ENCODE assay signal across 8 mouse cellular contexts in the genomic region with DNA sequence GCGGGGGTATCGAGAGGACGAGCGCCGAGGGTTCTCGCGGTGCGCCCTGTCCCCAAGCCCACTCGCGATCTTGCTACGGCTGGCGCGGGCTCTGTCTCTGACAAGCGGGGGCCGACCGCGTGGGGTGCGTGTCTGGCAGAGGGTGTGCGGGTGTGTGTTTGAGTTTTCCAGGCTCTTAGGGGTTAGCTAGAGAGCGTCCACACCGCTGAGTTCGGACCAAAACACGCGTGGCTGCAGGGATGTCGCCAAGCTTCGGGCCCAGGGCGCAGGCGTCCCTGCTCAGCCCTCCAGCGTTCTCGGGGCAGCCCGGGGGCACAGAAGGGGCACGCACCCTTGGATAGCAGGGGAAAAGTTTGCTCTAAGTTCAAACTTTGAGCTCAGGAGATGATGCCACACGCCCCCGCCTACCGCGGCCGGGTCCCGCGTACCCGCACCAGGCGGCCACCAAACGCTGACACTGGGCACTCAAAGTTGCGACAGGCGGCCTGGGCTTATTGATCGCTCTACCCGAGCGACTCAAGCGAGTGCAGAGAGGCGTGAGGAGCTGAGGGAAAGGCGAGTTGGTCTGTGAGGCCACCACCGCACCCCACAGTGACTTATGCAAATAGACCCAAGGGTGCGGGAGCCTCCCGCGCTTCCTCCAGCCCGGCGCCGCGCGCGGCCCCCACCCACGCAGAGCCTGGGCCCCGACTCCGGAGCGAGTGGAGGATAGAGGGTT. TPM values are rescaled to one million over a fixed set of nuclear protein-coding genes. Genes with fewer than 3 reads are reported as not detected.
DNase-seq lines count a peak whose midpoint lies in the region; ATAC-seq and TF ChIP-seq lines count a peak whose summit lies in the region.

No protein-coding gene starts in this region.

- no peaks in the 10 kb centered on the region for H3K36me3 ChIP-seq in hindbrain, embryonic 13.5 days
- H3K36me3 ChIP-seq in macrophage (ENCODE audit: inconsistent target), result no peaks in the 10 kb centered on the region

- WGBS in hindbrain, embryonic 13.5 days, result under 1% methylated on average over 64 of the region's 64 CpGs
- WGBS in macrophage (ENCODE audit: missing documents), result under 1% methylated on average over 56 of the region's 64 CpGs

- intact Hi-C loops in left cerebral cortex, adult 2 months (cut with DNase I), result loop anchor here (2.0 to 10.0 kb wide), 10 partner anchors 37 to 889 kb away; no protein-coding TSS in a partner anchor

- H3K27ac ChIP-seq in hindbrain, embryonic 13.5 days, result peak overlapping the region; percentile 100
- peak overlapping the region; percentile 99 for H3K27ac ChIP-seq in left cerebral cortex, adult 2 months
- peak overlapping the region; percentile 46 for H3K27ac ChIP-seq in macrophage

- H3K79me2 ChIP-seq in macrophage (ENCODE audit: inconsistent target), result peaks cover 15% of the 10 kb centered on the region

- H3K9ac ChIP-seq in hindbrain, embryonic 13.5 days, result peak overlapping the region; percentile 95

- peak overlapping the region; percentile 99 for H3K4me2 ChIP-seq in hindbrain, embryonic 13.5 days

- no peaks in the 10 kb centered on the region for H3K27me3 ChIP-seq in hindbrain, embryonic 13.5 days

- TF ChIP-seq CTCF in left cerebral cortex, adult 2 months (IDR thresholded peaks at IDR 0.05), result no peak

- ATAC-seq in hindbrain, embryonic 13.5 days (ENCODE audit: low FRiP score), result peak; percentile 52

- H3K4me3 ChIP-seq in hindbrain, embryonic 13.5 days, result peak overlapping the region; percentile 70
- peak overlapping the region; percentile 92 for H3K4me3 ChIP-seq in left cerebral cortex, adult 2 months
- H3K4me3 ChIP-seq in macrophage (ENCODE audit: inconsistent target), result peak overlapping the region; percentile 80

- peak; percentile 49 for DNase-seq in R1 (ENCODE audit: low read depth, low spot score)
- DNase-seq in cerebellum, postnatal 10 days, result peak; percentile 61 to 63
- DNase-seq in frontal cortex, postnatal 36 days (ENCODE audit: low spot score in 2 of 2), result peak; percentile 53 to 57
- DNase-seq in left cerebral cortex, adult 2 months (ENCODE audit: extremely low spot score in 1 of 2, low spot score in 2 of 2), result peak; percentile 49 to 60
- peak; percentile 75 for DNase-seq in retina, postnatal 1 day
- peak; percentile 74 for DNase-seq in thymus, postnatal 4 days

- H3K9me3 ChIP-seq in hindbrain, embryonic 13.5 days, result no peaks in the 10 kb centered on the region

- peaks cover 30% of the 10 kb centered on the region for H3K4me1 ChIP-seq in hindbrain, embryonic 13.5 days (replicated peaks)

RNA-seq across cellular contexts. Expression of gene Foxp1, which starts 0.7 kb away (rescaled TPM):
- 64.7 and 66.6 TPM in 2 replicates for polyA plus RNA-seq in hindbrain, embryonic 13.5 days (2015; fragmentation: Nextera tagmentation; extraction: Ambion mirVana)
- 100 to 1,000 TPM; 133 to 139 TPM for total RNA-seq in left cerebral cortex, adult 2 months (2021)
- 100 to 1,000 TPM; 153 to 929 (median 216) TPM for total RNA-seq in macrophage (2018; cell fraction: chromatin; rRNA removed)
- 100 to 1,000 TPM in 3 of 26 experiments, 10 to 100 TPM in 23; 52.3 to 219 (median 58.2) TPM for total RNA-seq in macrophage (2018; cell fraction: cytosol; rRNA removed)
- total RNA-seq in macrophage (2018; cell fraction: nucleus; rRNA removed), result 100 to 1,000 TPM in 25 of 26 experiments, 10 to 100 TPM in 1; 94.3 to 920 (median 177) TPM
- 33.2 to 38.9 TPM (median 36.0 TPM) in 3 replicates for polyA plus RNA-seq in macrophage (2018)

Comparison
In these comparisons a context has a peak if more than half of its experiments do, and no peak if none do; other contexts are left out.
1. Peak in every context shown above with its lines: DNase-seq, ATAC-seq, H3K4me3 ChIP-seq and H3K27ac ChIP-seq.
2. H3K27ac ChIP-seq: peak in every context shown above with its lines; median percentile 100 in hindbrain, embryonic 13.5 days; 99 in left cerebral cortex, adult 2 months; 46 in macrophage.